Mouse (Mus musculus) retina, adult 2 months (tissue): ENCODE measurements at regions not wholly inside any gene's neighbourhood (a gene's known extent, or its start where the extent isn't known, plus 50 kb on each side); places are given as distances from the start of the nearest gene placed in this dataset.

ENCODE experiments used
- DNase-seq: peaks from one replicate; pipeline ENCODE4 v3.0.0-alpha.2; 2012; ENCODE audit warnings: low read depth, low spot score

DNA sequence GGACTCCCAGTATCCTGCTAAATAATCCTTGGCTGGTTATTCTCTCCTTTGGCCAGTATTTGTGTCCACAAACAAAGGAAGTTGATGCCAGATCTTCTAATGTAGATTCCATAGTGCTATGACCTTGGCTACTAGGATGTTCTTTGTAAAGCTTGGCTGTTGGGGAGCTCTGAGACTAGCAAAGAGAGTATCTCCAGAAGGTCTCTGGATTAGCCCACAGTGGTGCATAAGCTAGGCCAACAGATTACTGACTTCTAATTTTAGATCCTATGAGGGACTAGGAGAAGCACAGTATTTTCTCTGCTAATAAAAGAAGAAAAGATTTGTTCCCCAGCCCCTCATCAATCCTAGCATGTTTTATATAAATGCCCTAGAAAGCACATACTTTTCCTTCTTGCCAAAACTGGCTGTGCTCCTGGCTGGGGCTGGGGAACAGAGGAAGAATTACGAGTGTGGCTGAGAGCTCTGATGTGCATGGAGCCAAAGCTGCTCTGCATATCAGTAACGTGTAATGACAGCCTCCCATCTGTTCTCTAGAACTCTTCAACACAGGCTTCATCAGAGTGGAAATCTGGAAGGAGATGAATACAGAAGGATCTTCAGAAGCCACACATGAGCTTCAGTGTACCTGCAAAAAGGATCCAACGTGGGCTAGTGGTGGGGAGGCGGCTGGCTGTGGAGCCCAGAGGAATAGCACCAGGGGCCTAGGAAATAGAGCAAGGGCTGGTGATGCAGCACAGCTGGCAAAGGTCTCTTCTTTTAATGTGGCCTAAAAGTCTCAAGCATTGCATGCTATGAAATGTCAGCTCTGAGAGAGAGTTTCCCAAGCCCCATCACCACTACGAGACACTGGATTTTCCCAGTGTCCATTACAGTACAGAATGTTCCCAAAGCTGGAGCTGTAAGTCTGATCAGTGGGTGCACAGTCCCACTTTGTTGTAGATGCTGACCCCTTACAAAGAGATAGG is 283.0 kb upstream of the Plxna2 start:
- DNase-seq: no peak

DNA sequence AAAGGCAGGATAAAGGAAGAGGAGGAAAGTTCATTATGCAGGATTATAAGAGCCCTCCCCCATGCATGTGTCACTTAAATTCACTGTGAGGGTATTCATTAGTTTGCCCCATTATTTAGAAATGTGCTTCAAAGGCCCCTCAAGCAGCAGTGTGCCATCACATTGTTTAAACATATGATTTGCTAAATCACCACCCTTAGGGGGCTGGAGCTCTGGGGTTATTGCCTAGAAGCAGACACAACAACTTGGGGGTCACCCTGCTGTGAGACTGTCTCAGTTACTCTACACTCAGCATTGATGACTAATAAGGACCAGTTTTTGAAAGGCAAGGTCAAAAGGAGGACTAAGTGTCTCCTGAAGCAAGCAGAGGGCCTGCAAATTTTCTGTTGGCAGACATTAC is 285.4 kb upstream of the Plxna2 start:
- no peak for DNase-seq

DNA sequence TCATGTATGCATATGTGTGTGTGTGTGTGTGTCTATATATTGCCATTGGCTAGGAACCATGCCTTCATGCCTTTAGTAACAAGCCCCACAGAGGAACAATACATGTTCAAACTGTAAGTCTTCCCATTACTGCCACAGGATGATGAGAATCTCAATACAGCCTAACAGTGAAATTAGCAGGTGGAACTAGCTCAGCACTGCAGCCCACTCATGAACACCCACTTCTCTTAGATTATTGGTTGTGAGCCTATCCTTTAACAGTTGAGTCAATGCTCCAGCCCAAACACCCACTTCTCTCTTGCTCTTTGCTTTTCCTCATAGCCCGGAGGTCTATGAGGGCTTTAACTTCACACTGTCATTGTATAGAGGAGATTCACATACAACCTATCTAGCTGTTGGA is 287.5 kb upstream of the Plxna2 start:
- no peak for DNase-seq

DNA sequence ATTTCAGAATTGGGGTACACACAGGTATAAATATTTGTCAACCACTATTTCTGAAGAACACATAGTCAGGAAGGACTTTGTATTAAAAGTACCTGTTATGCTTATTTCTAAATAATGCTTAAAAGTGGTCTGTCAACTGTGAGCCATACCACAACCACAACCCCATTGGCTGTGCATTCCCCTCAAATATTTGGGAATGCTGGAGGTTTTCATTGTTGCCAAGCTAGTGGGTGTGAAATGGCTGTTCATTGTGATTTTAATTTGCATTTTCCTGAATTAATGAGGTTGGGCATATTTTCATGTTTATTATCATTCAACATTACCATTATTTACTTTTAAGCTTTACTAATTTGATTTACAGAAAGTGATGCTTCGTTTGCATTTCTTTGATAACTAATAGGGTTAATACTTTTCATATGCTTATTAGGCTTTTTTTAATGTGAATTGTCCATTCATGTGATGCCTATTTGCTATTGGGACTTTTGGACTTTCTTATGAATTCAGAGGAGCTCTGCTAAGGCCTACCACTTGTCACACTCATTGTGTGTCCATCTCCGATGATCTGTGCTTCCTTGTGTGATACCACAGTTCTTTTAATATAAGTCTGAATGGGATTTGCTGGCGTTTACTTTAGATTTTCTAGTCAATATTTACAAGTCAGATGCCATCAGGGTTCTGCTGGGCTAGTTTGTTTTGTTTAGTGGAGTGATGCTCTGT is 297.5 kb upstream of the Plxna2 start:
- DNase-seq: no peak

DNA sequence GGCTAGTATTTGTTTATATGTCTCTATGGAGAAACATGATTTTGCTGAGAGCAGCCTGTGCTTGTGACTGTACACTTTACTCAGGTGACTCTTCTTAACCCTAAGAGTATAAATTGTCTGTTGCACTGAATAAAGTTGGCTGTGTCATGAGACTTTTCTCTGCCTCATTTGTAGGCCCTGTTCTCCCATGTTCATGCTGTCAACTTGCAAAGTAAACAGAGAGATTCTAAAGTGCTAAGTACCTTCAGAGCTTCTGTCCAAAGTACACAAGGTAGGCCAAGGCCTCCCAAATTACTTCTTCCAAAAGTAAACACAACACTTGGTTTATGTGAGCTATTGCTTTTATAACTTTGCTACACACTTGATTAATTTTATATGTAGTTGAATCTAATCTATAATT is 299.7 kb upstream of the Plxna2 start:
- no peak for DNase-seq

DNA sequence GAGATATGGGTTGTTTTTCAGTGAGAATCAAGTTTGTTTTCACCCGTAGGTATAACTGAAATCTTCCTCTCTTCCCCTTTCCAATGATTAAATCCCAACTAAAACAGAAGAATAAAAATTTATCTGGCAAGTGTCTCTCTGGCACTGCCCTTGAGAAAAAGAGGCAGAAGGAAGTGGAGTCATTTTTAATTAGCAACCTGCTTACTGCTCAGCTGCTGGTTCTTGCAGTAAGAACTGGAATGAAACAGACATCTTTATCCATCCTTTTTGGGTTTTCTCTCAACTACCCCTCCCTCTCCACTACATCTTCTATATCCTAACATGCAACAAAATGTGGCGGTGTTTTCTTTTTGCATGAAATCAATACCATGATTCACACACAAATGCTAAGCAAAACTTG is 302.4 kb upstream of the Plxna2 start:
- no peak for DNase-seq

DNA sequence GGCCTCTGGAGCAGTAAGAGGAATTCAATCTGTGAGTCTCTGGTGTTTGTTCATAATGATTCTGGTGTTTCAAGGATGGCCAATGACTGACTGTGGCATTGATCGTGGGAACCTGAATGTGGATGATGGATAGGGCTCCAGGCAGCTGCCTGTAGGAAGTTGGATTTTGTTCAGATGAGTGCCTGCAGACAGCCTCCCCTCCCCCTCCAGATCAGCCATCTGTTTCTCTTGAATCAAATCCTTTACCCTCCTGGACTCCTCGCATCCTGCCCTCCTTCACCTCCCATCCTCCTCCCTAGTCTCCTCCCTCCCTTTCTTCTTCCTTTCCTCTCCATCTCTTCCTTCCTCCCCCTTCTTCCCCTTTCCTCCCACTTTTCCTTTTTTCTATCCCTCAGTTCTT is 307.6 kb upstream of the Plxna2 start:
- DNase-seq: no peak

DNA sequence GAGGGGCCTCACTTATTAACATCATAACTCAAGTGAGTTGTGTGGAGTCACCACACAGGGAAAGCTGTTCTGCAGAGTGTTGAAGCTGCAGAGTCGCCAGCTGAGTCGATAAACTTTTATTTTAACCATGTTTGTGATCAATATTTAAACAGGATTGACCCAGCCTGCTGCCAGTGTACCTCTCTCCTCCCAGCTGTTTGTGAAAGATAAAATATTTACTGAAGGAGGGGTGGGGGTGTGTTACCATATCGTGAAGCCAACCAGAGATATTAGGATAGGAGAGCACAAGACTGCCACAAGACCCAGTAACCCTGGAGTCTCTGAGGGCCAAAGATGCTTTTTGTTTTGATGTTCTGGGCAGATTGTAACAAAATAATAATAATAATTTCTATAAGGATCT is 309.4 kb upstream of the Plxna2 start:
- no peak for DNase-seq

DNA sequence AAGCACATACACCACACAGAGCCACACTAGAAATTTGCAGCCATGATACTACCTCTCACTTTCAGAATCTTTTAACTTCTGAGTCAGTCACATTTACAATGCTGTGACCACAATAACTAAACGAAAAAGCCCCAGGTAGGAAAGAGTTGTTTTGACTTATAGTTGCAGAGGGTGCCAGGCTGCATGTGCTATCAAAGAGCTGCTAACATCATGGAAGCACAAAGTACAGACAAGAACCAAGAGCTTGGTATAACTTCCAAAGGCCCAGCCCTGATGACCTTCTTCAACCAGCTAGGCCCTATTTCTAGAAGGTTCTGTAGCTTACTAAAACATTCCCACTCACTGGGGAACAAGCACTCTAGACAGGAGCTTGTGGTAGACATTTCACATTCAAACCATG is 314.1 kb upstream of the Plxna2 start:
- DNase-seq: no peak

DNA sequence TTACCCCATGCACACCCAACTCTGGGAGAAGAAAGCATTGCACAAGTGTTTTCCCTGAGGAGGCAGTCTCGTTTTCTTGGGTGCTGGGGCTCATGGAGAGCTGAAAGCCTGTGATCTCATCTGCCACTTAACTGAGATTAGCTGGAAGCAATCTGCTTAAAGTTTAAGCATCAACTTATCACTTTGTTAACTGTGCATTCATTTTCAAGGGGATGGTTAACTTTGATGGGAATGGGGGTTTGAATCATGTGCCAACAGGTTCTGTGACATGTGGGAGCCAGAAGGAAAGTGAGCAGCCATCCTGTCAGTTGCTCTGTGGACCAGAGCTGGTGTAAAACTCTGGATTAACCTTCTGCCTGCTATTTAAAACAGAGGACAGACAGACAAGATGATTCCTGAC is 315.2 kb upstream of the Plxna2 start:
- DNase-seq: no peak

DNA sequence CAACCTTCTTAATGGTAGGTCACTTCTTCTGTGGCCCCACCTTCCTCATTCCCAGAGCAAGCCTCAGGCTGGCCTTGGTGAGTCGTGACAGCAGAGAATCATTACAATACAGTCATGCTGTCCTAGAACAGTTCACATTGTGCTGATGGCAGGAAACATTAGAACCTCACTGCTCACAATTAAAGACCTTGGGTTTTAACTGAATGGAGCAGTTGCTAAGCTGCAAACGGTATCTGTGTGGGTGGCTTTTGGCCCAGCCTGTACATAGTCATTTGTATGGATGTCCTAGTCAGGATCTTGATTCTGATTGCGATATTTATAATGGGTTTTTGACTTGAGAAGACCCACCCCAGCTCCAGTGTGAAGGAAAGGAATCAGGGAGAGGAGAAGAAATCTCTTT is 336.1 kb upstream of the Plxna2 start:
- DNase-seq: no peak

DNA sequence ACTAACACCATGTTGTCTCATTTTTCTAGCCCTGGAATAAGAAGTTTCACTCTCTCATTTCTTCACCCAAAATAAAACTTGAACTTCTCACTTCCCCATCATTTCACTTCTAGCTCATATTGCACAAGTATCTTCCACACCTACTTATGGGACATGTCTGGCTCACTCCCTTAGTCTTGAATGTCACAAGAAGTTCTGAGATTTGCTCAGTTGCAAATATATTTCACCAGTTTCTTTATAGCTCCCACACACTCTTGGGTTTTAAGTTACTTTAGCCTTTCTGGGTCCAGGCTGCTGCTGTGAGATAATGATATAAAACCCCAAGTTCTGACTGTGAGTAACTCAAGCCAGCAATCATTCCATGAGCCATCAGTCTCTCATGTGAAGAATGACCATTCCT is 350.0 kb upstream of the Plxna2 start:
- DNase-seq: no peak

DNA sequence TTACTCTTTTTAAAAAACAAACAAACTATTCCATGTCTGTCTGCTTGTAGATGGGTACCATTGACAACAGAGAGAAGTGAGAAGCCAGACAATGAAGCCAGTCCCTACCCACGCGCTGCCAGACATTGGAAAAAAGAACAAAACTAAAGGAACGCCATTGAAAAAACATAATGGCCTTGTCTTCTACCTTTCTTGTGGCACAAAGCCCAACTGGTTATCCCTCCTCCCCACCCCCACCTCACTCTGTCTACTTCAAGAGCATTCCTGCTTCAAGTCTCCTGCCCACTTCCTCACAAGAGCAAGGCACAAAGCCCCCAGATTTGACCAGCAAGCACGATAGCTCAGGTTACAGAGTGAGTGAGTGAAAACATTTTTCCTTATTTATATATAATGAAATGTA is 355.6 kb upstream of the Plxna2 start:
- DNase-seq: no peak

DNA sequence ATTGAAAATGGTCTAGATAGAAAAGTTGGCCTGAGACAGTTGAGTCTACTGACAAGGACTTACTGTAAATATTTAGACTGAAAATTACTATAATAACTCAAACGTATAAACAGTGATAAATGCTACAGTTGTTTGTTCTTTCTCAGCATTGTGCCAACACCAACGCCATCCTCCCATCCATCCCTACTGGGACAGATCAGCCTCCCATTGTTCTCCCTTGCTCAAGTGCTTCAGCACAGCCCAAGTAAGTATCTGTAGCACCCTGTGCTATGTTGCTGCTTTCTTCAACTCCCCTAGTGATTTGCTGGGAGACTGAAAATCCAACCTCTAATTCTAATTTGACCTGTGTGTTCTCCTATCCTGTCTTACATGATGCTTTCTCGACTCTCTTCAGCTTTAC is 358.1 kb upstream of the Plxna2 start:
- no peak for DNase-seq

DNA sequence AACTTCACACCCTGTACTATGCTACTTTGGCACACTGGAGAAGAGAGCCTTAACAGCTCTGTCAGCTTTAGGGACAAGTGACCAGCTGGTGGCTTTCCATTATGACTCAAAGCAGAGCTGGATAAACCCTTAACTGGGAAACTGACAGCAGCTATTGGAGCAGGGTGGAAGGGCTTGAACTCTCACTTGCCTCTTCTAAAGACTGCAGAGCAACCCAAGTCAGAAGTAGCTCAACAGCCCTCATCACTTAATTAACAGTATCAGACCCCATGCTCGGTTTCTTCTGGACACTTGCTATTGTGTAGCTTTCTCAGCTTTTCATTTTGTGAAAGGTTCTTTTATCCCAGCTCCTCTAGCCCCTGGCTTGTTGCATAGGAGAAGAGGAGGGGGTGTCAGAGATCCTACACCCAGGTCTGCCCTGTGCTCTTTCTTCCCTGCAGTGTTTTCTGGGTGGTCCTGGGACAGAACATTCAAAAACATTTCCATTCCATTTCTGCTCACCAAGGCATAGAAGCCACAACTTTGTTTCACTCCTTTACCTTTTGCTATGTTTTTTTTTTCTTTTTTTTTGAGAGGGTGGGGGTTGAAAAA is 373.1 kb upstream of the Plxna2 start:
- DNase-seq: no peak

DNA sequence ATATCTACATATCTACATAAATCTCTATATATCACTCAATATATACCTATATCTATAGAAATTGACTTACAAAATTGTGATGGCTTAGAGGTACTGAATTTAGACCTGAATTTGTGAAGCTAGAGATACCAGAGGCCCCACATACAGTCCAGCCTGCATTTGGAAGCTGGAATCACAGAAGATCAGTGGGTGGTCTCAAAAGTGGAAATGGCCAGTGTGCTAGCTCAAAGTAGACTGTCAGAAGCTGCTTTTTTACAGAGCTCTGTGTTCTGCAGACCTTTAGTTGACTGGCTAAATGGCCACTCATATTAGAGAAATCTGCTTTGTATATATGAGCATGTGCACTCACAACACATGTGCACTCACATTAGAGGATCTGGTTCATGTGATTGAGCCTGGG is 376.9 kb upstream of the Plxna2 start:
- DNase-seq: no peak

DNA sequence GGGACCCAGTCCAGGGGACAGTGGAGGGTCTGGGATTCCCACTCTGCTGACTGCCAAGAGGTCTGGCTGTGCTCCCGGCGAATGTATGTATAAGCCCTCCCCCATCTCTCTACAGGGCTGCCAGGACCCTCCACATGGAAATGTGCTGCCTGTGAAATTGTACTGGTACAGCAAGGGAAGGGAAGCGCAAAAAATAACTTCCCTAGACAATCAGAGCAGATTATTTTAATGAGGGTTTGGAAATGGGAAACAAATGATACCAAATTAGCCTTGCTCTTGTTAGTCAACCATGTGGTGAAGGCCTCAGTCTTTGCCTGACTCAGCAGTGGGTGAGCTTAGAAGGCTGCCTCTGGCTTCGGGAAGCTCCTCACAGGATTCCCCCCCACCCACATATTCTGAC is 386.8 kb upstream of the Plxna2 start:
- no peak for DNase-seq

DNA sequence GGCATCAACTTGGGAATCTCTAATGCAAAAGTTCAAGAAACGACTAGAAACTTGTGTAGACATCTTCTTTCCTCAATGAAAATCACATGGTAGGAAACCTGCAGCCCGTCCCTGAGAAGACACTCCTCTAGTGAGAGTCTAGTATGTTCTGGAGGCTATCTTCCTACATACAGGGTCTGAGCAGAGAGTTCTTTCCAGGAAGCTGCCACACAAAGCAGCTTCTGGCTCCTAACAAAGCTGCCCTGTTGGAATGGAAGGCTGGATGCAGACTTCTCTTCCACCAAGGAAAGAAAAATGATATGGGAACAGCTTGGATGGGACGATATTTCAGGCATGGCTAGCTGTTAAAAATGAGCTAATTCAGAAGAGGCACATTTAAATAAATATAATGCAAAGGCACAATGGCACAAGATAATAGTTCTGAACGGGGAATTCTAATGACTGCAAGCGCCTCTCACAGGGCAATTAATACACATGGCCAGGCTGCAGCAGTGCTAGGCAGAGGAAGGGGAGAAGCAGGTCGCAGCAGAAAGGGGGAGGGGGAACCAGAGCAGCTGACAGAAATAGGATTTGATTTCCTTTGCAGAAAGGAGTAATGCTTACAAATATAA is 391.4 kb upstream of the Plxna2 start:
- no peak for DNase-seq

DNA sequence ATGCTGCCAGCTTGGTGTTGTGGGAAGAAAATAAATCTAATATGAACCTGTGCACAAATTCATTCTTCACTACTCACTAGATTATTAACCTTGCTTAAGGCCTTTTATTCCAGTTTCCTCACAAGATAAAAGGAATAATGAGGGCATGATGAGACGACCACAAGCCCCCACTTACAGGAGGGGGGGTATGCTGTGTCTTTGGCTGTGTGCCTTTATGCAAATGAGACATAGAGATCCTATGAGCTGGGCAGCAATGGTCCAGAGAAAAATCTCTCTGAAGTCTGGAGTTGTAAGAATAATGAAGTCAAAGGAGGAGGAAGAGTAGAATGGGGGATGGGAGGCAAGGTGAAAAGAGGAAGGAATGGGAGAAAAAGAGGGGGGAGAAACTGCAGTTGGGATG is 392.2 kb upstream of the Plxna2 start:
- no peak for DNase-seq

DNA sequence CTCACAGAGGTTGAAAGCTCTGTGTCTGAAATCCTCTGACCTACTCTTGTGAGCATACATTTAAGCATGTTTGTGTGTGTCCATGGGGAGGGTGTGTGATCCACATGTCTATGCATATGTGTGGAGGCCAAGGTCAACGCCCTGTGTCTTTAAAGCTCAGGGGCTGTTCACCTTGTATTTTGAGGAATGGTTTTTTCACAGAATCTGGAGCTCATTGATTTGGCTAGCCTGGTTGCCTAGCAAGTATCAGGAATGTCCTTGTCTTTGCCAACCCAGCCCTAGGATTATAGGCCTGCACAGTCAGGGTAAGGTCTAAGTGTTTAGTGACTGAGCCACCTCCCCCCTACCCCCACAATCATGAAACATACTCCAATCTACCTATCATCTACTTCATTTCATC is 394.0 kb upstream of the Plxna2 start:
- DNase-seq: no peak

DNA sequence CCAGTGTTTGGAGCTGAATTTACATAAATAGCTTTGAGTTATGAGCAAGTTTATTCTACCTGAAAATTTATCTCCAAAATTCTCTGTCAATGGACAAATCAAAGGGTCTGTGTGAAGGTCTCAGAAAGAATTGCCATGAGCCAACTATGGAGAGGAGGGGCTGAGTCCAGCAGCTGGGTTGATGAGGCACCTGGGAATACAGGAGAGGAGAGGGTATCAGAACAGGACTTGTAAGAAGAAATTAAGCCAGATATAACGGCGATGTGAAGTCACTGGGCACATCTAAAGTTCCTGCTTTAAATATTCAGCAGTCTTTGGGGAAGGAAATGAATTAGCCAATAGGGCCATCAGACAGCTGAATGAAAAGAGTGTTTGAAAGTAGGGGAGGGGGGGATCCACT is 394.4 kb upstream of the Plxna2 start:
- DNase-seq: no peak

DNA sequence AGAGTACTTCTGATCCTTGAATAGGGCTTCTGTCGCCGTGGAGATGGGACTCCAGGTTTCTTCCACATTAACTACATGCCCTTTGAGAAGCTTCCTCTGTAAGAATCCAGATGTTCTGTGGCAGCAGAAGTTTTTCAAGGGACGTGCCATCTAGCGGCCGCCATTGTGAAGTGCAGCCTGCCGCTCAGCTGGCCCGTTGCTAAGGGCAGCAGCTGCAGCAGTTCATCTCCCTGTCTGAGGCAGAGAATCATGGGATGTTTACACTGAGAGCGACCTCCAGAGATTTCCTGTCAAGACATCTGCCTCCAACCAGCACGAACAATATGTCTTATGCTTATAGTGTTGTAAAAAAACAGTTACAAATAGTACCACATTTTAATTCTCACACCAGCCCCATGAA is 395.0 kb upstream of the Plxna2 start:
- peak; percentile 30 for DNase-seq
